Mouse (Mus musculus): ENCODE measurements around the gene Nlgn2. TPM values are rescaled to one million over a fixed set of nuclear protein-coding genes. Genes with fewer than 3 reads are reported as not detected.
"Not testable (repeated sequence)": the region's sequence is repeated elsewhere in the genome, so short reads cannot be mapped to it uniquely, and the experiment has no call there.

Nlgn2 gene
- polyA plus RNA-seq, 1 experiment from 2014 or later, result 6.4 TPM

DNA sequence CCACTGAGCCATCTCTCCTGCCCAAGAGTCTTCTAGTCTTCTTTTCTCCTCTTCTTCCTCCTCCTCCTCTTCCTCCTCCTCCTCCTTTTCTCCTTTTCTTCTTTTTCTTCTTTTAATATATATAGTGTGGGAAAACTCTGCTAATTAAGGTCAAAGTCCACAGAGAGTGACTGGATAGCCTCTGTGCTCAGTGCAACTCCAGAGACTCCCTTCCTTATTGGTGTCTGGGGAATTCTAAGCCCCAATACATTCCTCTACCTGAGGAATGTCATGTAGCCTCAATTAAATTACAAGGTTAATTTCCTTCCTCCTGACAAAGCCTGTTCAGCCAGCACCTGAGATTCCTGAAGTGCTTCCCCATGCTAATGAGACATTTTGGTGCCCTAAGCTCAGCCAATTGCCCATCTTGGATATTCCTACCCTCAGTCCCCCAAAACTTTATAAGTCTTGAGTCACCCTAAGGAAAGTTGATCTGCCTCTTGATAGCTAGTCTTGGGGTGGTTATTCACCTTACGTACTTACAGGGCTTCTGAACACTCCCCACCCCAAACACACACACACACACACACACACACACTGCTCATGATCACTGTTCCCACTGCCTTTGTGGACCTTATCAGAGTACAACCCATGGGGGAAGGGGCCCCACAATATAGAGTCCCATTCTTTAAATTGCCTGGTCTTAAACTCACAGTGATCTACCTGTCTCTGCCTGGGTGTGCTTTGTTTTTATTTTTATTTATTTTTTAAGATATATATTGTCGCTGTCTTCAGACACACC lies 32.9 kb upstream of the Nlgn2 start:
- no peaks in the 10 kb centered on the region for H3K36me3 ChIP-seq (ENCODE audit: control insufficient read depth, insufficient read depth, low read length)
- ATAC-seq (ENCODE audit: insufficient read depth, low FRiP score), result no peak
- peaks cover 2% of the 10 kb centered on the region; the same call in 1 of the 2 replicates for H3K4me1 ChIP-seq (ENCODE audit: control insufficient read depth, insufficient read depth, low read length)
- no peak overlapping the region for H3K9ac ChIP-seq (ENCODE audit: low read length)
- no peaks in the 10 kb centered on the region for H3K27me3 ChIP-seq (ENCODE audit: control insufficient read depth, insufficient read depth, low read length)
- H3K9me3 ChIP-seq (replicated peaks; ENCODE audit: control insufficient read depth, low read length), result no peaks in the 10 kb centered on the region
- H3K4me3 ChIP-seq (replicated peaks; ENCODE audit: low read length), result no peak overlapping the region
- no peak overlapping the region for H3K4me2 ChIP-seq (ENCODE audit: low read depth, low read length)
- H3K27ac ChIP-seq (ENCODE audit: low read length), result no peak overlapping the region
- WGBS, result 87% methylated on average over 2 of the region's 2 CpGs

DNA sequence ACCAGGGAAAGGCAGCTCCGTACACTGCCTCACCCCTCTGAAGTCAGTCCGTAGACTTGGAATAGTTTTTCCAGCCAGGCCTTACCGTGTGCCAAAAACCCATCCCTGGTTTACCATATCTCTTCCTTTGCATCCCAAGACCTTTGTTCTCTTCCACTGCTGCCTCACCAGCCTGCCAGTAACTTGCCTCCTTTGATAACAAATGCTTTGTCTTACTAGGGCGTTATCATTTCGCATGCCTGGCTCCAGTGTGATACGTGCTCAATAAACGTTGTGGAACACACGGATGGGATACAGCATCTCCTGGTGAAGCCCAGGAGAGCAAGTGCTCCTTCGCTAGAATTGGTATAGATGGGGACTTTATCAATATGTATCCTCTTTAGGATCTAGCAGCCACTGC lies 29.8 kb upstream of the Nlgn2 start:
- H3K4me3 ChIP-seq (replicated peaks; ENCODE audit: low read length), result no peak overlapping the region
- ATAC-seq (ENCODE audit: insufficient read depth, low FRiP score), result no peak
- H3K36me3 ChIP-seq (ENCODE audit: control insufficient read depth, insufficient read depth, low read length), result no peaks in the 10 kb centered on the region
- H3K9me3 ChIP-seq (replicated peaks; ENCODE audit: control insufficient read depth, low read length), result no peaks in the 10 kb centered on the region
- H3K27ac ChIP-seq (ENCODE audit: low read length), result no peak overlapping the region
- WGBS, result 57% methylated on average over 9 of the region's 9 CpGs
- H3K4me2 ChIP-seq (ENCODE audit: low read depth, low read length), result no peak overlapping the region
- no peaks in the 10 kb centered on the region for H3K27me3 ChIP-seq (ENCODE audit: control insufficient read depth, insufficient read depth, low read length)
- no peak overlapping the region for H3K9ac ChIP-seq (ENCODE audit: low read length)
- no peaks in the 10 kb centered on the region for H3K4me1 ChIP-seq (ENCODE audit: control insufficient read depth, insufficient read depth, low read length)

DNA sequence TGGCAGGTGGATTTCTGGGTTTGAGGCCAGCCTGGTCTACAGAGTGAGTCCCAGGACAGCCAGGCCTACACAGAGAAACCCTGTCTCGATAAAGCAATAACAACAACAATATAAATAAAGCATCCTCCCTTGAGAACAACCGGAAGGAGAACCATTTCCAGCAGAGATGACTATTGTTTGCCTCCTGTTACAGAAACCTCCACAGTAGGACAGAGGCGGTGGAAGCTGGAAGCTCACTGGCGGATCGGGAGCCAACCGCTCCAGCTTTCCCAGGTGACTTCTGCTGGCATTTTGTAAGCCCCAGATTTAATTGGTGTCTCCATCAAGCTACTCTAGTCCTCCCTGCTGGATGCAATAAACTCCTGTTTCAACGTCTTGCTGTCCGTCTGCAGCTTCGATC lies 28.0 kb upstream of the Nlgn2 start:
- WGBS, result 81% methylated on average over 9 of the region's 9 CpGs

DNA sequence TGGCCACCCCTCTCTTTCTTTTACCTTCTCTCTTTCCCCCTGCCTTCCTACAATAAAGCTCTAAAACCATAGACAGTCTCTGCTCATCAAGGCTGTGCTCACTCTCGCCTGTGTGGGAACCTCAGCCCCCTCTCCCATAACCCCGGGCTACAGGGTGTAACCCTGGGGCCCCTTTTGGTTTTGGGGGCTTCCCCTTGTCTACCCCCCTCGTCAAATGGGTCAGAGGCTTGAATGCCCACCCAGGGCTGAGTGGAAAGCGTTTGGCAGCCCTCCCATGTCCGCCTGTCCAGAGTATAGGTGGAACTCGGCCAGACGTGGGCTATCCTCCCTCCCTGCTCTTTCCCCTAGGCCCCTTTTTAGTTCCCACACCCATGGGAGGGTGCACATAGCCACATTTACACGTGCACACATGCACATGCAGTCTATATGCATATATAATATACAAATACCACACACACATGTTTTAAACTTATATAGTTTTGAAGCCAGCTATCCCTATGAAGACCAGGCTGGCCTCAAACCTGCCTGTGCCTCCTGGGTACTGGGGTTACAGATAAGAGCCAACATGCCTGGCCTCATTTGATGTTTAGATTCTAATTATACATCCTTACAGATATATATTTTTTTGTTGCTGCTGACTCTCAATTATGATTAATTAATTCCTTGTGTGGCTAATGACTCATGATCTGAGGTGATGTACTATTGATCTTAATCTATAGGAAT lies 26.7 kb upstream of the Nlgn2 start:
- Histone ChIP-seq H3K9ac (ENCODE audit: low read length) (no peak overlapping the region), H3K4me2 (ENCODE audit: low read depth, low read length) (no peak overlapping the region), H3K4me3 (replicated peaks; ENCODE audit: low read length) (no peak overlapping the region), H3K36me3 (ENCODE audit: control insufficient read depth, insufficient read depth, low read length) (no peaks in the 10 kb centered on the region), H3K9me3 (replicated peaks; ENCODE audit: control insufficient read depth, low read length) (no peaks in the 10 kb centered on the region), H3K27me3 (ENCODE audit: control insufficient read depth, insufficient read depth, low read length) (no peaks in the 10 kb centered on the region), H3K27ac (ENCODE audit: low read length) (no peak overlapping the region), H3K4me1 (ENCODE audit: control insufficient read depth, insufficient read depth, low read length) (no peaks in the 10 kb centered on the region)
- 43% methylated on average over 8 of the region's 8 CpGs for WGBS
- no peak for ATAC-seq (ENCODE audit: insufficient read depth, low FRiP score)

More for the DNA sequence above, 28.0 kb upstream of the Nlgn2 start:
- Histone ChIP-seq H3K36me3 (ENCODE audit: control insufficient read depth, insufficient read depth, low read length) (no peaks in the 10 kb centered on the region), H3K27ac (ENCODE audit: low read length) (no peak overlapping the region), H3K27me3 (ENCODE audit: control insufficient read depth, insufficient read depth, low read length) (no peaks in the 10 kb centered on the region), H3K9me3 (replicated peaks; ENCODE audit: control insufficient read depth, low read length) (no peaks in the 10 kb centered on the region), H3K9ac (ENCODE audit: low read length) (no peak overlapping the region), H3K4me3 (replicated peaks; ENCODE audit: low read length) (no peak overlapping the region), H3K4me2 (ENCODE audit: low read depth, low read length) (no peak overlapping the region), H3K4me1 (ENCODE audit: control insufficient read depth, insufficient read depth, low read length) (no peaks in the 10 kb centered on the region)
- no peak for ATAC-seq (ENCODE audit: insufficient read depth, low FRiP score)

DNA sequence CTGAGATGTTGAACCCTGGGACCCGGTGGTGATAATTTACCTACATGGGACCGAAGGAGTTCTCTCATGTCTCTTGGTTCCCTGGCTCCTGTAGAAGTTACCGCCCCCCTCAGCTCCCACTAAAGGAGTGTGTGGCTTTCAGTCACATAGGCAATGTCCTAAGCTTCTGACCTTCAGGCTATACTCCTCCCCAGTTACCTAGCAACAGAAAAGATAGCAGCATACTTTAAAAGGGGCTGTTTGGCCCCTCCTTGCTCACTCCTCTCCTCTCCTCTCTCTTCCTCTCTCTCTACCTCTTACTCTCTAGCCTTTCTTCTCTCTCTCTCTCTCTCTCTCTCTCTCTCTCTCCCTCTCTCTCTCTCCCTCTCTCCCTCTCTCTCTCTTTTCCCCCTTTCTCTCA lies 26.1 kb upstream of the Nlgn2 start:
- not testable (repeated sequence) for H3K27me3 ChIP-seq (ENCODE audit: control insufficient read depth, insufficient read depth, low read length); H3K27ac ChIP-seq (ENCODE audit: low read length); H3K36me3 ChIP-seq (ENCODE audit: control insufficient read depth, insufficient read depth, low read length); H3K4me1 ChIP-seq (ENCODE audit: control insufficient read depth, insufficient read depth, low read length); H3K4me3 ChIP-seq (replicated peaks; ENCODE audit: low read length); H3K4me2 ChIP-seq (ENCODE audit: low read depth, low read length); ATAC-seq (ENCODE audit: insufficient read depth, low FRiP score); H3K9me3 ChIP-seq (replicated peaks; ENCODE audit: control insufficient read depth, low read length); H3K9ac ChIP-seq (ENCODE audit: low read length)
- WGBS, result 69% methylated on average over 3 of the region's 3 CpGs

DNA sequence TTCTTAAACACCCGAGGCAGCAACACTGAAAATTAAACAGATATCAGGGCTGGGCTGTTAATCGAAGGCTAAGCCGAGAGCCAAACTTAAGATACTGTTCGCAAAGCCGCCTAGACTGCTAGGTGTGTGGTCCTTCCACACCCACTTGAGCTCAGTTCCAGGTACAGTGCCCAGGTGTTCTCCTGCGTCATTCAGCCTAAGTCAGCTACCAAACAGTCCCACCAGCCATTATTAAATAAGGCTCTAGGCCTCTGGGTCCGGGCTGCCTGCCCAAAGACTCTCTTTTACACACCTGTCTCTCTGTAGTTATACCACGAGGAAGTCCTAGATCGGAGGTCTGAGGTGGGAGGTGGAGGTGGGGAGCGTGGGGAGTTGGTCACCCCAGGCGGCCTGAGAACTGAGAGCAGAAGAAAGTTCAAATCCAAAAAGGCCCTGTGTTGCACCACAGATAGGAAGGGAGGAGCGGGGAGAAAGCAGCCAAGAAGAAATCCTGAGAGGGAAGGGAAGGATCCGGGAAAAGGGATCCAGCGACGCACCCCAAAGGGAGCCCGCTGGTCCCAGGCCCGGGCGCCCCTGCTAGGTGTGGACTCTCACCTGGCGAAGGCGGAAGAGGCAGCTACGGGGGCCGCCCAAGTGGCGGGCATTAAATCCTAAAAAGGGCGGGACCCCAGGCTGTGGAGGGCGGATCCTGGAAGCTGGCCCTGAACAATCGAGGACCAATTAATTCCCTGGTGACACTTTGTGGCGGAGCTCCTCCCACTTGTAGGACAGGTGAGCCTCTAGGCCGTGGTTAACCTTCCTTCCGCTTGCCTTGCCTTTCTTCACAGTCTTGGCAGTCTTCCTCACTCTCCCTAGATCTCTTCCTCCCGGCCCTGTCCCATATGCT lies 20.8 kb upstream of the Nlgn2 start, which contains the start of gene Tnk1:
Gene Tnk1 (minus strand): TSS at position 618 of the 886 bp plus-strand sequence.
- Histone ChIP-seq H3K27me3 (ENCODE audit: control insufficient read depth, insufficient read depth, low read length) (no peaks in the 10 kb centered on the region), H3K4me3 (replicated peaks; ENCODE audit: low read length) (peak within 1 kb of the TSS; percentile 46), H3K4me1 (ENCODE audit: control insufficient read depth, insufficient read depth, low read length) (no peaks in the 10 kb centered on the region), H3K27ac (ENCODE audit: low read length) (peak within 1 kb of the TSS; percentile 86), H3K36me3 (ENCODE audit: control insufficient read depth, insufficient read depth, low read length) (no peaks in the 10 kb centered on the region), H3K9ac (ENCODE audit: low read length) (peak within 1 kb of the TSS; percentile 68), H3K4me2 (ENCODE audit: low read depth, low read length) (peak within 1 kb of the TSS; percentile 36), H3K9me3 (replicated peaks; ENCODE audit: control insufficient read depth, low read length) (no peaks in the 10 kb centered on the region)
- WGBS, result 17% methylated on average over 30 of the region's 30 CpGs
- peak; percentile 88 for ATAC-seq (ENCODE audit: insufficient read depth, low FRiP score)

DNA sequence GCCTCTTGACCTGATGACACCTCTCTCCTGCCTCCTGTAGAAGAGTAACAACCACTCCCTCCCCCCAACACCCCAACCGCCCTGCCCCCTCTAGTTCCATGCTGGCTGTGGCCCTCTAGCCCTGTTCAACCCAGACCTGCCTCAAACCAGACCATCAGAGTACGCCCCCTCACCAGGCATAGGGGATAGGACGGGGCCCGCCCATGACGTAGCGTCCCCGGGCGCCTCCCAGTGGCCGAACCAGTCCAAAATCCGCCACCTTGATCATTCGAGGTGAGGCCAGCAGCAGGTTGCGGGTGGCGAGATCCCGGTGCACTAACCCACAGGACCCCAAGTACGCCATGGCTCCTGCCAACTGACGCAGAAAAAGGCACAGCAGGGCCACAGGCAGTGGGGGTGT lies 17.8 kb upstream of the Nlgn2 start:
- 0 out of 2 replicates have a peak, but pooled peaks cover 9% of the 10 kb centered on the region for H3K36me3 ChIP-seq (ENCODE audit: control insufficient read depth, insufficient read depth, low read length)
- peak overlapping the region; percentile 14; the same call in 1 of the 2 replicates for H3K9ac ChIP-seq (ENCODE audit: low read length)
- H3K27ac ChIP-seq (ENCODE audit: low read length), result no peak overlapping the region
- H3K9me3 ChIP-seq (replicated peaks; ENCODE audit: control insufficient read depth, low read length), result no peaks in the 10 kb centered on the region
- H3K4me2 ChIP-seq (ENCODE audit: low read depth, low read length), result no peak overlapping the region
- no peaks in the 10 kb centered on the region for H3K4me1 ChIP-seq (ENCODE audit: control insufficient read depth, insufficient read depth, low read length)
- WGBS, result 29% methylated on average over 16 of the region's 16 CpGs
- H3K27me3 ChIP-seq (ENCODE audit: control insufficient read depth, insufficient read depth, low read length), result no peaks in the 10 kb centered on the region
- ATAC-seq (ENCODE audit: insufficient read depth, low FRiP score), result no peak
- no peak overlapping the region for H3K4me3 ChIP-seq (replicated peaks; ENCODE audit: low read length)

DNA sequence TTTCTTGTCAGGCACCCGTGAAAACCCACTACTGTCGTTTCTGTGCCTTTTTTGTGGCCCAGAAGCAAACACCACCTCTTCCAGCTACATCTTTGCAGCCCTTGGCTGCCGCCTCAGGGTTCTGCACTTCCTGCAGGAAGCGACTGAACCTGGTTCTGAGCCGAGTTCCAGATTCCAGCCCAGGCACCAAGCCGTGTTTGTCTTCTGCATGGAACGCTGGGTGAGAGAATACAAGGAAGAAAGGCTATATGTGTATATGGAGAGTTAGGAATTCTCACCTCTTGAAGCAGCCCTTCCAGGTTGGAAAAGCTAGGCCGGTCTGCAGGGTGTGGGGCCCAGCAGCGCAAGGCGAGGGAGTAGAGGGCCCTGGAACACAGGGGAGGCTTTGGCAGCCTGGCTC lies 17.1 kb upstream of the Nlgn2 start:
- Histone ChIP-seq H3K27me3 (ENCODE audit: control insufficient read depth, insufficient read depth, low read length) (no peaks in the 10 kb centered on the region), H3K36me3 (ENCODE audit: control insufficient read depth, insufficient read depth, low read length) (0 out of 2 replicates have a peak, but pooled peaks cover 9% of the 10 kb centered on the region), H3K9ac (ENCODE audit: low read length) (no peak overlapping the region), H3K4me2 (ENCODE audit: low read depth, low read length) (no peak overlapping the region), H3K27ac (ENCODE audit: low read length) (no peak overlapping the region), H3K4me1 (ENCODE audit: control insufficient read depth, insufficient read depth, low read length) (no peaks in the 10 kb centered on the region), H3K9me3 (replicated peaks; ENCODE audit: control insufficient read depth, low read length) (no peaks in the 10 kb centered on the region), H3K4me3 (replicated peaks; ENCODE audit: low read length) (no peak overlapping the region)
- 74% methylated on average over 10 of the region's 10 CpGs for WGBS
- no peak for ATAC-seq (ENCODE audit: insufficient read depth, low FRiP score)

Measured in stomach, embryonic 16.5 days (tissue).